Mouse (Mus musculus) lung, postnatal 0 days (tissue): ENCODE results near the gene Cdh8.

Experiments
- CTCF ChIP-seq: IDR thresholded peaks from 2 replicates; pipeline ENCODE4 v1.5.1; 2016; ENCODE audit warnings: antibody characterized with exemption, mild to moderate bottlenecking
- EP300 ChIP-seq: IDR thresholded peaks from 2 replicates; pipeline ENCODE4 v1.6.1; 2016; ENCODE audit warnings: antibody characterized with exemption, mild to moderate bottlenecking, control low read depth

DNA sequence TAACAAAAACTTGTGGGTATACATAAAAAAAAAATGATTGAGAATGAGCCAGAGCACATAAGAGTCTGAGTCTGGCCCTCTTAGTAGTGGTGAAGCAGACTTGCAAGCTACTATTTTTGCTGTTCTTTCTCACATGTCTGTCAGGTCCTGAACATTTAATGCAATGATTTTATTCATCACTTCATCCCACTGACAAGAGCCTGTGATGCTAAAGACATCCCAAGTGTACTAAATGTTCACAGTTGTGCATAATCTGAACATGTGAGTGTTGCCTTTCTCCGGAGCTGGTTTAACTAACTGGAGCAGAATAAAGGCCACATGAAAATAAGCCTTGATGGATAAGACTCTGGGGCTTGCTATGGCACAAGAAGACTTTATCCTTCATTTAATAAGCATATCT is 131.2 kb downstream of the Cdh8 start:
- TF ChIP-seq CTCF (no peak), EP300 (no peak)
